Mouse (Mus musculus) E14TG2a.4 (cell line): Measurements from ENCODE around the gene Carmil1.
"Not testable (repeated sequence)": the region's sequence is repeated elsewhere in the genome, so short reads cannot be mapped to it uniquely, and the experiment has no call there.

Source experiments
- H3K27me3 ChIP-seq: 2 replicates; pipeline ENCODE4 v1.6.1; 2014; ENCODE audit warnings: low read length, control low read depth; ENCODE audit not compliant: insufficient read depth
- H3K36me3 ChIP-seq: 2 replicates; pipeline ENCODE4 v1.6.1; 2014; ENCODE audit warnings: low read length, control low read depth; ENCODE audit not compliant: insufficient read depth
- H3K4me1 ChIP-seq: replicated peaks from 2 replicates; pipeline ENCODE4 v1.6.1; 2014; ENCODE audit warnings: low read depth, low read length, control low read depth
- H3K4me3 ChIP-seq: replicated peaks from 2 replicates; pipeline ENCODE4 v1.5.1; 2014; ENCODE audit warnings: mild to moderate bottlenecking, low read length
- H3K9me3 ChIP-seq: 2 replicates; pipeline ENCODE4 v1.6.1; 2014; ENCODE audit warnings: low read length, control low read depth
- CTCF ChIP-seq: conservative IDR thresholded peaks from 2 replicates; pipeline ENCODE4 v1.5.1; 2014; ENCODE audit warnings: low read length
- NANOG ChIP-seq: IDR thresholded peaks from 2 replicates; pipeline ENCODE4 v1.6.1; 2014; ENCODE audit warnings: borderline replicate concordance, low read length, mixed read lengths
- POU5F1 ChIP-seq: IDR thresholded peaks from 2 replicates; pipeline ENCODE4 v1.6.1; 2014; ENCODE audit warnings: low read length, borderline replicate concordance

The Carmil1 gene

DNA sequence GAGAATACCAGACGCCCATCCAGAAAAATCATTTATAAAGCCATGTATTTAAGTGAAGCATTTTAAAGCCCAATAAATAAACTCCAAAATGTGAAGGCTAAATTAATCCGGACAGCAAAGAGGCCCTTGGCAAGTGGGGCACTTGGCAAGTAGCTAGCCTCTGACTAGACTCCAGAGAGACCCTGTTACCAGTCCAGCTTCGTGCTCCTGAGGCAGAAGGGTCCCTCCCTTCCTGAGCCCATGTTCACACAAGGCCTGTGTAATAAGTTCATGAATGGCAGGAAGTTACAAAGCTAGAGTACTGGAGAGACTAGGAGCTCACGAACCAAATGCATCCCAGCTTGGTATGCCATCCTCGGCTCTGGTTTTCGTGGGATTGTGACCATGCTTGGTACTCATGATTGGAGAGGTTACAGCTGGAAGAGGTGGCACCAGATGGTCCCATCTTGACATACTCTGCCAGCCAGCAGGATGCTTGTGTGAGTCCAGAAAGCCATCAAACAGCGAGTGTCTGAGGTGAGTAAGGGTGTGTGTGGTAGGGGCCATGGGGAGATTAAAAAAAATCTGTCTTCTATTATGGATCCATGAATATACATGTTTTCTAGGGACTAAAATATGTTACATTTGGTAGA lies 163.3 kb downstream of the Carmil1 start:
- Histone ChIP-seq H3K9me3 (no peaks in the 10 kb centered on the region), H3K4me1 (no peaks in the 10 kb centered on the region; the same call in 1 of the 2 replicates), H3K36me3 (no peaks in the 10 kb centered on the region), H3K4me3 (no peak overlapping the region), H3K27me3 (no peaks in the 10 kb centered on the region)
- TF ChIP-seq CTCF (no peak), POU5F1 (no peak), NANOG (no peak)

DNA sequence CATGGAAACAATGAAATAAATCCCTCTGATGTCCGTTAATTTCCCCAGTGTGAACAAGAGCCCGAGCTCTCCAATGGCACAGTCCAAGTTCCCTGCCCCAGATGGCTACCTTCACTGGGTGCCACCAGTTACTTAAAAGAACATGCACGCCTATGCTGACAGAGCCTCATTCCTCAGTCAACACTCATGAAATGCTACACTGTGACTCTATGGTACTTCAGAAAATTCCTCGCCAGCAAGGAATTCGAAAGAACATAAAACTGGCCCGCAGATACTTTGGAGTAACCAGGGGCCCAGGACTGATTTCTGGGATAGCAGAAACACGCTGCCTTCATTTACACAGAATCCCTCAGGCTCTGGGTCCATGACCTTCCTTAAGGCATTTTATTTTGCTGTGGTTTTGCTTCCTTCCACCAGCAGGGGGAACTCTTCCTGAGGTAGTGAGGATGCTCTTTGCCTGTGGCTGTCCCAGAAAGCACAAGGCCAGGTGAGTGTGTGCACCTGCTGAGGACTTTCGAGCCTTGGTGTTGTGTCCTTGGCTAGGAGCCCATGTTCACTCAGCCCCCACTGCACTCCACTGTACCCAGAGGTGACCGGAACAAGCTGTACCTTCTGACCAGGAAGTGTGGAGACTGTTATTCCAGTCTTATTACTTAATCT lies 167.8 kb downstream of the Carmil1 start:
- Histone ChIP-seq H3K27me3 (no peaks in the 10 kb centered on the region), H3K4me3 (no peak overlapping the region), H3K9me3 (no peaks in the 10 kb centered on the region), H3K4me1 (no peaks in the 10 kb centered on the region; the same call in 1 of the 2 replicates), H3K36me3 (0 out of 2 replicates have a peak, but pooled peaks cover 7% of the 10 kb centered on the region)
- peak; percentile 71 for TF ChIP-seq CTCF
- TF ChIP-seq NANOG = no peak
- TF ChIP-seq POU5F1 = no peak

- H3K27me3 ChIP-seq = no peaks in the 10 kb centered on the region
These were observed 170.3 kb downstream of the Carmil1 start for GRCm38 (mm10) chr13:24110329-24110728.

DNA sequence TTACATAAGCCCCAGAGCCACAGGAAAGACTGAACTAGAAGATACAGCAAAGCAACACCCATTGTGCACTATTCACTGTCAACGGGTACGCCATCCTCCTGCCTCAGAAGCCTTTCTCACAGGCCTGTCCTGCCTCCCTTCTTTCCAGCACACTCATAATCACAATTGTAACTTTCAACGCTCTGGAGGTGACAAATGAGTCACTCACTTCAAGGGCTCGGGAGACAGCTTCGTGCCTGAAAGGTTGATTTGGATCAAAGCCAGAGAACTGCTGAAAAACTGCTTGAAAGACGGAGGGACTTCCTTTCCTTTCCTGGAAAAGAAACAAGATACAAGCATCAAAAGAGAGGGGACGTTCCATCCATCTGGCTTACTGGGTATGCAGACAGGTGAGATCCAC lies 172.3 kb downstream of the Carmil1 start:
- peaks cover 17% of the 10 kb centered on the region; the same call in 1 of the 2 replicates for H3K36me3 ChIP-seq
- H3K4me3 ChIP-seq = no peak overlapping the region
- no peaks in the 10 kb centered on the region; the same call in 1 of the 2 replicates for H3K4me1 ChIP-seq
- TF ChIP-seq CTCF (no peak), POU5F1 (no peak), NANOG (no peak)
- no peaks in the 10 kb centered on the region for H3K27me3 ChIP-seq
- no peaks in the 10 kb centered on the region for H3K9me3 ChIP-seq

More at GRCm38 (mm10) chr13:24110329-24110728, 170.3 kb downstream of the Carmil1 start:
- TF ChIP-seq POU5F1 (no peak), NANOG (no peak), CTCF (no peak)
- no peaks in the 10 kb centered on the region for H3K9me3 ChIP-seq
- no peaks in the 10 kb centered on the region; the same call in 1 of the 2 replicates for H3K4me1 ChIP-seq
- H3K36me3 ChIP-seq = peaks cover 13% of the 10 kb centered on the region; the same call in 1 of the 2 replicates
- no peak overlapping the region for H3K4me3 ChIP-seq

GRCm38 (mm10) chr13:24107058-24107457 lies 173.5 kb downstream of the Carmil1 start:
- Histone ChIP-seq H3K36me3 (peaks cover 17% of the 10 kb centered on the region; the same call in 1 of the 2 replicates), H3K4me3 (no peak overlapping the region), H3K9me3 (no peaks in the 10 kb centered on the region), H3K27me3 (no peaks in the 10 kb centered on the region), H3K4me1 (no peaks in the 10 kb centered on the region)
- TF ChIP-seq CTCF = no peak

GRCm38 (mm10) chr13:24105838-24106237 lies 174.8 kb downstream of the Carmil1 start:
- H3K9me3 ChIP-seq = no peaks in the 10 kb centered on the region
- peaks cover 9% of the 10 kb centered on the region; the same call in 1 of the 2 replicates for H3K36me3 ChIP-seq
- no peaks in the 10 kb centered on the region for H3K27me3 ChIP-seq
- H3K4me3 ChIP-seq = no peak overlapping the region
- H3K4me1 ChIP-seq = no peaks in the 10 kb centered on the region
- TF ChIP-seq POU5F1 = no peak
- TF ChIP-seq NANOG = no peak
- no peak for TF ChIP-seq CTCF

GRCm38 (mm10) chr13:24105340-24105669 lies 175.3 kb downstream of the Carmil1 start:
- Histone ChIP-seq H3K4me1 (no peaks in the 10 kb centered on the region), H3K4me3 (no peak overlapping the region), H3K27me3 (no peaks in the 10 kb centered on the region), H3K9me3 (no peaks in the 10 kb centered on the region), H3K36me3 (peaks cover 9% of the 10 kb centered on the region; the same call in 1 of the 2 replicates)
- no peak for TF ChIP-seq NANOG
- no peak for TF ChIP-seq POU5F1
- TF ChIP-seq CTCF = no peak

- H3K4me3 ChIP-seq, H3K27me3 ChIP-seq, H3K4me1 ChIP-seq, H3K9me3 ChIP-seq, H3K36me3 ChIP-seq: not testable (repeated sequence)
These were observed 175.8 kb downstream of the Carmil1 start for GRCm38 (mm10) chr13:24104611-24105339.
